Mouse (Mus musculus) heart, embryonic 11.5 days (tissue): Measurements from ENCODE around the gene Cep152. TPM values are rescaled to one million over a fixed set of nuclear protein-coding genes. Genes with fewer than 3 reads are reported as not detected.

Experiments
- ATAC-seq: fragments of 200-750 bp; cut with Nextera tagmentation; replicated peaks from 2 replicates; pipeline ENCODE4 v1.8.0; 2017; ENCODE audit warnings: moderate library complexity; ENCODE audit not compliant: insufficient number of reproducible peaks, low FRiP score, low TSS enrichment
- H3K27ac ChIP-seq: fragments of 300-500 bp; sonication (generic); 2 replicates; pipeline ENCODE4 v1.5.1; 2014; ENCODE audit warnings: mild to moderate bottlenecking, low read depth, low read length
- H3K27me3 ChIP-seq: fragments of 300-500 bp; sonication (generic); 2 replicates; pipeline ENCODE4 v1.6.1; 2014; ENCODE audit warnings: mild to moderate bottlenecking, low read length, mixed read lengths; ENCODE audit not compliant: control insufficient read depth, insufficient read depth
- H3K36me3 ChIP-seq: fragments of 300-500 bp; sonication (generic); 2 replicates; pipeline ENCODE4 v1.6.1; 2014; ENCODE audit warnings: mild to moderate bottlenecking, low read length, moderate library complexity, mixed read lengths; ENCODE audit not compliant: control insufficient read depth, insufficient read depth
- H3K4me1 ChIP-seq: fragments of 300-500 bp; sonication (generic); 2 replicates; pipeline ENCODE4 v1.6.1; 2014; ENCODE audit warnings: low read length; ENCODE audit not compliant: control insufficient read depth, insufficient read depth
- H3K4me2 ChIP-seq: fragments of 300-500 bp; sonication (generic); 2 replicates; pipeline ENCODE4 v1.6.1; 2014; ENCODE audit warnings: mild to moderate bottlenecking, moderate library complexity
- H3K4me3 ChIP-seq: fragments of 300-500 bp; sonication (generic); 2 replicates; pipeline ENCODE4 v1.5.1; 2014; ENCODE audit warnings: low read depth, low read length
- H3K9ac ChIP-seq: fragments of 300-500 bp; sonication (generic); 2 replicates; pipeline ENCODE4 v1.6.1; 2014; ENCODE audit warnings: mild to moderate bottlenecking, low read depth, low read length, moderate library complexity
- H3K9me3 ChIP-seq: fragments of 300-500 bp; sonication (generic); replicated peaks from 2 replicates; pipeline ENCODE4 v1.6.1; 2016; ENCODE audit warnings: low read length; ENCODE audit not compliant: control insufficient read depth
- WGBS: fragments of 180-500 bp; shearing (Covaris S2); extraction: QIAGEN DNeasy Blood & Tissue Kit; methylation state at CpG from one replicate; pipeline ENCODE4 v1.1.7; 2014; ENCODE audit not compliant: insufficient replicate concordance; 5-methylcytosine and 5-hydroxymethylcytosine counted together
- polyA plus RNA-seq: library from polyadenylated mRNA; unstranded; fragments of >200 nt; fragmentation: Nextera tagmentation; extraction: Ambion mirVana; gene quantifications from 2 replicates; pipeline ENCODE4 v1.2.1, GENCODE M21; 2014

Cep152 gene
- polyA plus RNA-seq, 1 experiment from 2014 or later = 5.2 TPM

DNA sequence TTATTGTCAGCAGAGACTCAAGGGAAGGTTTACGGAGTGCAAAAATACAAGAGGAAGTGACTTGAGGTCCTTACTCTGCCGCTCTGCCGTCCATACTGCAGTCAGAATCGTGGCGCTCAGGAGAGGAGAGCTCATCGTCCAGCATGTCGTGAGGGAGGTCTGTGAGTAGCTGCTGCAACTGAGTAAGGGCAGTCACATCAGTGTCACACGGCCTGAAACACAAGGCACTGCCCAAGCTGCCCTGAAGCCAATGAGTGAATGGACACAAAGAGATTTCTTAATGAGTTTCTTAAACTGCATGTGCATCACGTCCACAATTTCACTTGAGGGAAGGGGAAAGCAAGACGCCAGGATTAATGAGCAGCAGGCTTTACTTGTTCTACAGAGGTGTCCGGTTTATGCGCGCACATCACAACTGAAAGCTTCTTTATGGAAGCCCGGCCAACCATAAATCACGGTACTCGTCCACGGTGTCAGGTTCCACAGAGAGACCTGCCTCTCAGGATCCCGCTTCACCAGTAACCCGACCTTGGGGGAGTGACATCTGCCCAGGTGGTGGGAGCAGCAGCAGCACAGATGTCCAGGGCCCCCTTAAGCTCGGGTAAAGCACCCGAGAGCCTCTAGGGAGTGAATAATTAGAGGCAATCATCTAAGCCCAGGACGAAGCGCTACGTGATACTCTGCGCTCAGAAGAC is 4.6 kb downstream of the Cep152 start:
- Histone ChIP-seq H3K9me3 (no peaks in the 10 kb centered on the region), H3K27me3 (no peaks in the 10 kb centered on the region)
- ATAC-seq = no peak

DNA sequence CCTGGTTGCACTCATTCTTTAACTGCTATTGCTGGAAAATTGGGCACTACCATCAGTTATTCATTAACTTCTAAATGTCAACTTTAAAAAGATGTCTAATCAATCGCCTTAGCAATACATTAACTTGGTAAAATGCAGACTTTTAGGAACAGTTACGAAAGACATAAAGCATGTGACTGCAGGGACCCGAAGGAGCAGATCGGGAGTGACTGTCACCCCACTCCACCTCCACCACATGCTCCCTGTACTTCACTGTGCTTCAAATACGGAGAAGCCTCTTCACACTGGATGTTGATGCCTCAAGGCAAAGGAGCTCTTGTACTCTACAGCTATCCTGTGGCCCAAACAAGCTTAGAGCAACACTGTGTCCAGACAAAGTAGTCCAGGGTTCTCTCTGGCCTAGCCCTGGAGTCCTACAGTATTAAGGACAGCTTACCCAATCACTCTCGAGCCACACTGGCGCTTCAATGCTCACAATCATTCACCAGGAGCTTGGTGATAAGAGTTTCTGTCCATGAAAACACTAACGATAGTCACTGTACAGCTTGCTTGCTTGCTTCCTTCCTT is 9.0 kb downstream of the Cep152 start:
- H3K36me3 ChIP-seq = peaks cover 27% of the 10 kb centered on the region
- no peak for ATAC-seq
- H3K4me1 ChIP-seq = no peaks in the 10 kb centered on the region
- H3K9me3 ChIP-seq = no peaks in the 10 kb centered on the region
- 78% methylated on average over 8 of the region's 8 CpGs for WGBS
- H3K9ac ChIP-seq = no peak overlapping the region
- no peak overlapping the region for H3K4me3 ChIP-seq
- H3K27me3 ChIP-seq = no peaks in the 10 kb centered on the region
- H3K4me2 ChIP-seq = no peak overlapping the region
- no peak overlapping the region for H3K27ac ChIP-seq

More for the DNA sequence above, 4.6 kb downstream of the Cep152 start:
- Histone ChIP-seq H3K4me2 (no peak overlapping the region), H3K27ac (no peak overlapping the region), H3K36me3 (peaks cover 15% of the 10 kb centered on the region), H3K9ac (no peak overlapping the region), H3K4me3 (no peak overlapping the region), H3K4me1 (peaks cover 12% of the 10 kb centered on the region)
- WGBS = 83% methylated on average over 25 of the region's 25 CpGs

DNA sequence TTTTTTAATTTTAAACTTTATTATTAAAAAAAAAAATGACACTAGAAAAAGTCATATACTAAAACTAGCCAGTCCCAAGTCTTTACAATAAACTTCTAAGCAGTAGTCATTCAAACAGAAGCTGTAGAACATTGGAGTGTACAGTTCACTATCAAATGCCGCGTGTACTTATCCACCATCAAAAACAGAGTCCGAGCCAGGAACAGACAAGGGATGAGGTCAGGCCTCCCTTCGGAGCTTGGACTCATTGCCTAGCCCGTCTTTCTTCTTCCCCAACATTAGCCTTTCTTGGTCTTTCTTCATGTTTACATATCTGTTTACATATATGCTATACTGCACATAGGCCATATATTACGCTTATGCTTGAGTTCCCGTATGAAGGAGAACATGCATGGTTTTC is 9.5 kb downstream of the Cep152 start:
- H3K9ac ChIP-seq = no peak overlapping the region
- no peak for ATAC-seq
- no peak overlapping the region for H3K4me3 ChIP-seq
- no peak overlapping the region for H3K4me2 ChIP-seq
- H3K27me3 ChIP-seq = no peaks in the 10 kb centered on the region
- WGBS = 92% methylated on average over 7 of the region's 7 CpGs
- no peaks in the 10 kb centered on the region for H3K9me3 ChIP-seq
- H3K4me1 ChIP-seq = no peaks in the 10 kb centered on the region
- no peak overlapping the region for H3K27ac ChIP-seq
- peaks cover 29% of the 10 kb centered on the region for H3K36me3 ChIP-seq

DNA sequence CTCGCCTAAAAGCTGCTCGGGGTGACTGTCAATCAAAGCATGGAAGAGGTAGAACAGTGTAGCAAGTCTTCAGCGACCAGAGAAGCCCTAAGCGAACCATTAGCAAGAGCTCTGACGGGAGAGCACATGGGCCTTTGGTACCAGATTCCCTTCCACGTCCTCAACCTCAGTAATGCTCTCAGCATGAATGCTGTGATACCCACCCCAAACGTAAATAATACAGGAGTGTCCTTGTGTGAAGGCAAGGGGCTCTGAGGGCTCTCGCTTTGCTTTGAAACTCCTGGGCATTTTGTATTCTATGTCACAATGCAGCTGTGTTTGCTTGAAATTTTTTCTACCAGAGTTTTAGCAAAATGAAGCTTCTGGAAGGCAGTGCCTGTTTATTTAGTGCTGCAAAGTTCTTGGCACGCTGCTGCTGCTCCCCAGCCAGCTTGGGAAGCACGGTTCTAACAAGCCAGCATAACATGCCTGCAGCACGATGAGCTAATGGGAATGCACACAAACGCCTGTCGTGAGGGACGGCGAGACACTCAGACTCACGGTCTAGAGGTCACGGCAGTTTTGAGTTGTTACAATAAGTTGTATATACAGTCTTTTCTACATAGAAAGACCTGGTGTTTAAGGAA is 18.6 kb downstream of the Cep152 start:
- Histone ChIP-seq H3K27ac (no peak overlapping the region), H3K36me3 (peaks cover 15% of the 10 kb centered on the region), H3K4me3 (no peak overlapping the region), H3K9ac (no peak overlapping the region), H3K4me1 (no peaks in the 10 kb centered on the region), H3K27me3 (no peaks in the 10 kb centered on the region), H3K4me2 (no peak overlapping the region), H3K9me3 (no peaks in the 10 kb centered on the region)
- ATAC-seq = no peak
- 83% methylated on average over 17 of the region's 17 CpGs for WGBS

DNA sequence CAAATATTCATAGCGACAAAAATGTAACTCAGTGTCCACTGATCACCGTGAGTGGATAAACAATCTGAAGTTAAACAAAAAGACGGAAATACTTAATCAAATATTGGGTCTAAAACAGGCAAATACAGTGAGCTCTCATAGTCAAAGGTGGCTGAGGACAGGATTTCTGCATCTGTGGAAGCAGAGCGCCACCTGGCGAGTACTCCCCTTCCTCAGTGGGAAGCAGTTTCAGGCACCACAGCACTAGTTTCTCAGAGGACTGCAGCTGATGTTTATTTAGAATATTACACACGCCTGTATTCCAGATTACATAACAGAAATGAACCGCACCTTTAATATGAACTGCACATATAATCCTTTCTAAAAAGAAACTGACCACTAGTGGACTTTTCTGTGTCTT is 20.3 kb downstream of the Cep152 start:
- Histone ChIP-seq H3K27me3 (no peaks in the 10 kb centered on the region), H3K9me3 (no peaks in the 10 kb centered on the region), H3K36me3 (peaks cover 15% of the 10 kb centered on the region), H3K4me2 (no peak overlapping the region), H3K27ac (no peak overlapping the region), H3K4me1 (no peaks in the 10 kb centered on the region), H3K9ac (no peak overlapping the region), H3K4me3 (no peak overlapping the region)
- ATAC-seq = no peak
- 65% methylated on average over 7 of the region's 7 CpGs for WGBS

DNA sequence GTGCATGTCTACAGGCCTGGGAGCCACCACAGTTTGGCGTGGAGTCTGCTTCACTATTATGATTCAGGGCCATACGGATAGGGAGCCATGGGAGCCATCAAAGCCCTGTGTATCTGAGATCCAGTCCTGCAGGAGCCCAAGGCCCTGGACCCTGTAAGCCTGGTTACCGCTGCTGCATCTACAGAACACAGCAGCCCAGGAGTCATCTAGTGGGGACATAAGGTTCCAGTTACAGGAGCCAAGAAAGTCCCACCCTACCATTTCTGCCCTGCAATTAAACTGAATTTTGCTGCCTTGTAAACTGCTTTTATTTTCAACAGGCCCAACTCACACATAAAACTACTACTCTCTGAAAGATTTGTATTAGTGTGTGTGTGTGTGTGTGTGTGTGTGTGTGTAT is 21.9 kb downstream of the Cep152 start:
- Histone ChIP-seq H3K4me3 (no peak overlapping the region), H3K27ac (no peak overlapping the region), H3K9me3 (no peaks in the 10 kb centered on the region), H3K4me1 (no peaks in the 10 kb centered on the region), H3K27me3 (no peaks in the 10 kb centered on the region), H3K36me3 (peaks cover 15% of the 10 kb centered on the region), H3K4me2 (no peak overlapping the region), H3K9ac (no peak overlapping the region)
- ATAC-seq = no peak
- 95% methylated on average over 3 of the region's 3 CpGs for WGBS

DNA sequence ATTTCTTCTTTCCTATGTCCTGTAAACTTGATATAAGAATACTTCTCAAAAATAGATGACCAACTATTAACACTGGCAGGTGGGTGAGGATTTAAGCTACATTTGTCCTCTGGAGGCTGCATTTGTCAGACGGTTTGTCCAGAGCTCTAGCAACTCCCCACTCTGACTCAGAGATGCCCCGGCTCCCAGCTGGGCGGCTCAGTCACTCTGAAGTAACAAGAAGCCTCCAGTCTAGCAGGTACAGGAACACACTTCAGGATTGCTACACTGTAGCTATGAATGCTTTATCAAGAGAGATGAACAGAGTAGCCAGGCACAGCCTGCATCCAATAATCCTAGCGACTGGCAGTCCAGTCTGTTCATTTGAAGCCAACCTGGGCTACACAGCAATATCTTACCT is 26.0 kb downstream of the Cep152 start:
- no peaks in the 10 kb centered on the region for H3K4me1 ChIP-seq
- no peak overlapping the region for H3K4me3 ChIP-seq
- H3K36me3 ChIP-seq = peaks cover 18% of the 10 kb centered on the region
- H3K9me3 ChIP-seq = no peaks in the 10 kb centered on the region
- no peak for ATAC-seq
- WGBS = 79% methylated on average over 4 of the region's 4 CpGs
- no peak overlapping the region for H3K9ac ChIP-seq
- no peak overlapping the region for H3K27ac ChIP-seq
- H3K4me2 ChIP-seq = no peak overlapping the region
- no peaks in the 10 kb centered on the region for H3K27me3 ChIP-seq

DNA sequence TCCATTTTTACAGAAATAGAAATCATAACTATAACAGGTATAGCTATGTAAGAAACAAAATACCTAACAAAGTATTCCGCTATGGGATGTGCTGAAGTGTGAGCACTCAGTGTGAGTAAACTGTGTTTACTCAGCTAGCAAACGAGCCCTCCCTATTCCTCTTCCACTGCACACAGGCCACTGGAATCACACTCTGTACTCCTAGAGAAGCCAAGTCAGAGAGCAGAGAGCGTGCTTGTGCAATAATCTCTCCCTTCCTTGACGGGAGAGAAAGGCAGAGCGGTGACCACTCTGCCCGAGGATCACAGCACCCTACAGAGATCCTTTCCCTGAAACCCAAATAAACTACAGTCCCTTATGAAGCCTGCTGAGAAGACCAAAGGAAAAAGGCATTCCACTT is 26.7 kb downstream of the Cep152 start:
- no peak overlapping the region for H3K4me2 ChIP-seq
- 79% methylated on average over 6 of the region's 6 CpGs for WGBS

DNA sequence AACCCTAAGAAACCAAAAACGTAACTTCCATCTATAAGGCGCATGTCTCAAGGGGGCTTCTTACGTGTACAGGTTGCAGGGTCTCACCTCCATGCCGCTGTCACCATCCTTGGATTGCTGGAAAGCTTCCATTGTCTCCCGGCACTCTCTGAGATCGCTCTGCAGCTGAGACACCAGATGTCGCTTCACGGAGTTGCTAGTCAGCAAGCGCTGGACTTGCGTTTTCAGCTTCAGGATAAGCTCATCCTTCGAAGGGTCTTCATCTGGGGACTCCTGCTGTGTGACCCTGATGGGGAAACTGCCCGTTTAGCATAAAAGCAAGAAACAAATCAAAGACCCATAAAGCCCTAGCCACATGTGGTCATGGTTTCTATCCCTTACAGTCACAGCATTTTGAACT is 30.1 kb downstream of the Cep152 start:
- ATAC-seq = no peak
- no peak overlapping the region for H3K9ac ChIP-seq
- H3K9me3 ChIP-seq = no peaks in the 10 kb centered on the region
- no peaks in the 10 kb centered on the region for H3K27me3 ChIP-seq
- H3K27ac ChIP-seq = no peak overlapping the region
- H3K36me3 ChIP-seq = peaks cover 12% of the 10 kb centered on the region
- H3K4me1 ChIP-seq = no peaks in the 10 kb centered on the region
- WGBS = 90% methylated on average over 12 of the region's 12 CpGs
- H3K4me3 ChIP-seq = no peak overlapping the region
- no peak overlapping the region for H3K4me2 ChIP-seq

More for the DNA sequence above, 26.7 kb downstream of the Cep152 start:
- Histone ChIP-seq H3K27ac (no peak overlapping the region), H3K4me3 (no peak overlapping the region), H3K4me1 (no peaks in the 10 kb centered on the region), H3K9ac (no peak overlapping the region), H3K27me3 (no peaks in the 10 kb centered on the region), H3K9me3 (no peaks in the 10 kb centered on the region), H3K36me3 (peaks cover 18% of the 10 kb centered on the region)
- no peak for ATAC-seq
